Mouse (Mus musculus) lung, embryonic 16.5 days (tissue): ENCODE data around the gene Trip10. TPM values are rescaled to one million over a fixed set of nuclear protein-coding genes. Genes with fewer than 3 reads are reported as not detected.

ENCODE experiments used
- ATAC-seq: fragments of 200-750 bp; cut with Nextera tagmentation; 2 replicates; pipeline ENCODE4 v1.8.0; 2017; ENCODE audit warnings: low read depth, mild to moderate bottlenecking, moderate library complexity
- H3K27ac ChIP-seq: fragments of 300-500 bp; sonication (generic); 2 replicates; pipeline ENCODE4 v1.5.1; 2014; ENCODE audit warnings: mild to moderate bottlenecking, control low read depth, low read length
- H3K27me3 ChIP-seq: fragments of 300-500 bp; sonication (generic); 2 replicates; pipeline ENCODE4 v1.6.1; 2014; ENCODE audit warnings: low read depth, low read length, mixed read lengths; ENCODE audit not compliant: control insufficient read depth, insufficient read depth
- H3K36me3 ChIP-seq: fragments of 300-500 bp; sonication (generic); 2 replicates; pipeline ENCODE4 v1.6.1; 2014; ENCODE audit warnings: low read length; ENCODE audit not compliant: control insufficient read depth, insufficient read depth
- H3K4me1 ChIP-seq: fragments of 300-500 bp; sonication (generic); replicated peaks from 2 replicates; pipeline ENCODE4 v1.6.1; 2014; ENCODE audit warnings: low read length, mixed read lengths; ENCODE audit not compliant: control insufficient read depth, insufficient read depth
- H3K4me2 ChIP-seq: fragments of 300-500 bp; sonication (generic); 2 replicates; pipeline ENCODE4 v1.6.1; 2014; ENCODE audit warnings: low read depth, low read length, control low read depth
- H3K4me3 ChIP-seq: fragments of 300-500 bp; sonication (generic); 2 replicates; pipeline ENCODE4 v1.5.1; 2014; ENCODE audit warnings: mild to moderate bottlenecking, low read length, control low read depth
- H3K9ac ChIP-seq: fragments of 300-500 bp; sonication (generic); 2 replicates; pipeline ENCODE4 v1.6.1; 2014; ENCODE audit warnings: low read length, control low read depth
- H3K9me3 ChIP-seq: fragments of 300-500 bp; sonication (generic); 2 replicates; pipeline ENCODE4 v1.6.1; 2016; ENCODE audit warnings: low read length; ENCODE audit not compliant: control insufficient read depth
- WGBS: fragments of 180-500 bp; shearing (Covaris S2); extraction: QIAGEN DNeasy Blood & Tissue Kit; methylation state at CpG from one replicate; pipeline ENCODE4 v1.1.7; 2014; 5-methylcytosine and 5-hydroxymethylcytosine counted together
- polyA plus RNA-seq: library from polyadenylated mRNA; unstranded; fragments of >200 nt; fragmentation: Nextera tagmentation; extraction: Ambion mirVana; gene quantifications from 2 replicates; pipeline ENCODE4 v1.2.1, GENCODE M21; 2015

Trip10 gene
- polyA plus RNA-seq, 1 experiment from 2014 or later = 54.1 TPM

GRCm38 (mm10) chr17:57259742-57260141 is 10.5 kb downstream of the Trip10 start:
- 88% methylated on average over 8 of the region's 8 CpGs for WGBS
- no peaks in the 10 kb centered on the region for H3K27me3 ChIP-seq
- H3K36me3 ChIP-seq = peaks cover 46% of the 10 kb centered on the region

DNA sequence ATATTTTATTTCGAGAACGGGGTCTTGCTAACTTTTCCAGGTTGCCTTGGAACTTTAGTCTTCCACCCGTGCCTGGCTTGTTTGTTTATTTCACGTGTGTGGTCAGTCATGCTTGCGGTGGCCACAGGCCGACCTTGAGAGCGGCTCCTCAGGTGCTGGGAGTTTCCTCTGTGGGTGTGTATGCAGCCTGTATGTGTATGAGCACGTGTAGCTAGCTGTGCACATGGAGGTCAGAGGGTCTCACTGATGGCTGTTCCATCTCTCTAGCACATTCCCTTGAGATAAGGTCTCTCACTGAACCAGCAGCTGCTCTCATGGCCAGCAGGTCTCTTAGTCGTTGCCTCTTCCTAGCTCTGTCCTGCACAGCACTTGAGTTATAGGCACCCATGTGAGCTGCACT is 11.1 kb downstream of the Trip10 start:
- Histone ChIP-seq H3K27me3 (no peaks in the 10 kb centered on the region), H3K36me3 (peaks cover 40% of the 10 kb centered on the region), H3K9ac (no peak overlapping the region), H3K9me3 (no peaks in the 10 kb centered on the region), H3K4me2 (no peak overlapping the region), H3K4me1 (peaks cover 2% of the 10 kb centered on the region; the same call in 1 of the 2 replicates), H3K27ac (no peak overlapping the region), H3K4me3 (no peak overlapping the region)
- no peak for ATAC-seq
- 78% methylated on average over 9 of the region's 9 CpGs for WGBS

More at GRCm38 (mm10) chr17:57259742-57260141, 10.5 kb downstream of the Trip10 start:
- ATAC-seq = no peak
- Histone ChIP-seq H3K4me3 (no peak overlapping the region), H3K9me3 (no peaks in the 10 kb centered on the region), H3K4me1 (peaks cover under 1% of the 10 kb centered on the region; the same call in 1 of the 2 replicates), H3K4me2 (no peak overlapping the region), H3K9ac (no peak overlapping the region), H3K27ac (no peak overlapping the region)

DNA sequence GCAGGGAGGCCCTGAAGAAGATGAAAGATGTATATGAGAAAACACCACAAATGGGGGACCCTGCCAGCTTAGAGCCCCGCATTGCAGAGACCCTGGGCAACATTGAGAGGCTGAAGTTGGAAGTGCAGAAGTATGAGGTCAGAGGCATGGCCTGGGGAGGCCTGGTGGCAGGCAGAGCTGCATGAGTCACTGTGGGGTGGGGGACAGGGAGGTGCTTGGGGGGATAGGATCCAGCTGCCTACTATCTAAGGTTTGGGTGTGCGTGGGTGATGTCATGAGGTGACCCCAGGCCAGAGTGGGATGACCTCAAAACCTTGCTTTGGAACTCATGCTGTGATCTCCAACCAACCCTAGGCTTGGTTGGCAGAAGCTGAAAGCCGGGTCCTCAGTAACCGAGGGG is 12.0 kb downstream of the Trip10 start:
- Histone ChIP-seq H3K9ac (no peak overlapping the region), H3K4me1 (peaks cover 5% of the 10 kb centered on the region; the same call in 1 of the 2 replicates), H3K36me3 (peaks cover 32% of the 10 kb centered on the region), H3K9me3 (no peaks in the 10 kb centered on the region), H3K27me3 (no peaks in the 10 kb centered on the region), H3K4me2 (no peak overlapping the region), H3K4me3 (no peak overlapping the region), H3K27ac (no peak overlapping the region)
- no peak for ATAC-seq
- WGBS = 90% methylated on average over 4 of the region's 4 CpGs

GRCm38 (mm10) chr17:57261796-57262195 is 12.5 kb downstream of the Trip10 start:
- WGBS = 33% methylated on average over 1 of the region's 1 CpGs
- H3K4me3 ChIP-seq = no peak overlapping the region
- H3K27me3 ChIP-seq = no peaks in the 10 kb centered on the region
- peaks cover 31% of the 10 kb centered on the region for H3K36me3 ChIP-seq
- H3K4me1 ChIP-seq = peaks cover 5% of the 10 kb centered on the region; the same call in 1 of the 2 replicates
- ATAC-seq = no peak
- H3K9ac ChIP-seq = no peak overlapping the region
- no peak overlapping the region for H3K4me2 ChIP-seq
- H3K9me3 ChIP-seq = no peaks in the 10 kb centered on the region
- H3K27ac ChIP-seq = no peak overlapping the region

GRCm38 (mm10) chr17:57262901-57263550 is 13.8 kb downstream of the Trip10 start:
- Histone ChIP-seq H3K9me3 (no peaks in the 10 kb centered on the region), H3K36me3 (peaks cover 23% of the 10 kb centered on the region), H3K4me3 (no peak overlapping the region), H3K27me3 (no peaks in the 10 kb centered on the region), H3K4me1 (peaks cover 5% of the 10 kb centered on the region; the same call in 1 of the 2 replicates), H3K4me2 (no peak overlapping the region), H3K9ac (no peak overlapping the region), H3K27ac (no peak overlapping the region)
- 79% methylated on average over 17 of the region's 17 CpGs for WGBS
- no peak for ATAC-seq

GRCm38 (mm10) chr17:57264164-57264563 is 14.9 kb downstream of the Trip10 start:
- Histone ChIP-seq H3K9me3 (no peaks in the 10 kb centered on the region), H3K27ac (no peak overlapping the region), H3K9ac (no peak overlapping the region), H3K4me2 (no peak overlapping the region), H3K27me3 (no peaks in the 10 kb centered on the region), H3K4me3 (no peak overlapping the region), H3K36me3 (peaks cover 23% of the 10 kb centered on the region), H3K4me1 (peaks cover 5% of the 10 kb centered on the region; the same call in 1 of the 2 replicates)
- ATAC-seq = no peak
- 52% methylated on average over 2 of the region's 2 CpGs for WGBS

GRCm38 (mm10) chr17:57264972-57265945 is 16.0 kb downstream of the Trip10 start:
- 25% methylated on average over 22 of the region's 22 CpGs for WGBS
- Histone ChIP-seq H3K27ac (no peak overlapping the region), H3K36me3 (peaks cover 19% of the 10 kb centered on the region), H3K4me3 (peak overlapping the region; percentile 17), H3K4me1 (peaks cover 5% of the 10 kb centered on the region; the same call in 1 of the 2 replicates), H3K9ac (peak overlapping the region; percentile 35), H3K27me3 (no peaks in the 10 kb centered on the region), H3K4me2 (peak overlapping the region; percentile 40), H3K9me3 (no peaks in the 10 kb centered on the region)
- ATAC-seq = peak; percentile 92

DNA sequence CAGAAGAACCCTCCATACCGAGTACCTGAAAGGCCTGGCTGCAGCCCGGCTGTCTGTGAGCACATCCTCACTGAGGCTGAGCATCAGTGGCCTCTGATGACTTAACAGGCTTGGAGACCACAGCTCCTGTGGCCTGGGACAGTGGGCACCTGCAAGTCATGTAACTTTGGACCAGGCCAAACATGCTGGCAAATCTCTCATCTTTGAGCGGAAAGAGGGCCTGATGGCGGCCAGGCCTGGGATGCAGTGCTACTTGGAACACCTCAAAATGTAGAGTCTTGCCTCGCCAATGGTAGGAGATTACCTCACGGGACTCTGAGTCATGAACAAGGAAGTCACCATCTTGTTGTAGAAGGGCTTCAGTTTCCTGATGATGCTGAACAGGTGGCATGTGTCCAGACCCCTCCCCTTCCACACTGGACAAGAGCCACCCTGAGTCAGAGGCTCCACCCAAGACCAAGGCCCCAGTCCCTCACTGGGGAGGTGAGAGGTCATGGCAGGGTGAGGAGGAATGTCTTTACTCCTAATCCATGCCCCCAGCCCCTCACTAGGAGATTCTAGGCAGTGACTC is 18.4 kb downstream of the Trip10 start:
- H3K27me3 ChIP-seq = no peaks in the 10 kb centered on the region
- ATAC-seq = no peak
- H3K27ac ChIP-seq = no peak overlapping the region
- no peaks in the 10 kb centered on the region for H3K9me3 ChIP-seq
- H3K4me2 ChIP-seq = no peak overlapping the region
- no peak overlapping the region for H3K4me3 ChIP-seq
- H3K9ac ChIP-seq = no peak overlapping the region
- H3K4me1 ChIP-seq = peaks cover 5% of the 10 kb centered on the region; the same call in 1 of the 2 replicates
- H3K36me3 ChIP-seq = peaks cover 9% of the 10 kb centered on the region
- WGBS = 84% methylated on average over 6 of the region's 6 CpGs

GRCm38 (mm10) chr17:57271301-57271700 is 22.0 kb downstream of the Trip10 start:
- Histone ChIP-seq H3K27me3 (no peaks in the 10 kb centered on the region), H3K9me3 (no peaks in the 10 kb centered on the region), H3K4me2 (no peak overlapping the region), H3K4me1 (peaks cover 5% of the 10 kb centered on the region; the same call in 1 of the 2 replicates), H3K27ac (no peak overlapping the region), H3K4me3 (no peak overlapping the region), H3K9ac (no peak overlapping the region), H3K36me3 (no peaks in the 10 kb centered on the region)
- no peak for ATAC-seq
- 53% methylated on average over 9 of the region's 9 CpGs for WGBS
